ENCODE assay signal across 25 mouse cellular contexts in the genomic region with DNA sequence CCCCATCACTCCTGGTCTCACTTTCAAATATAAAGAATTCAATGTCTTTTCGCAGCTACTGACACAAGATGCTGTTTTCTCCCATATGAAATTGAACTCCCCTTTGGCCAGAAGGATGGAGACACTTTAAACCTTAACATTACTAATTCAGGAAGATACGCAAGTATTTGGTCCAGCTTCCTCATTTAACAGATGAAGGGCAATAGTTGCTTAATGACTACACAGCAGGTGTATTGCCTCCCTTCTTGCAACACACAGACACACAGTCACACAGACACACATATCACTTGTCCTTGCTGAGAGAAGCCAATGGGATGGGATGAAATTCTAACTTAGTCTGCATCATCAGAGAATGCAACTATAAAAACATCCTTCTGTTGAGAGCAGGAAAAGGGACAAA.
"Had no signal": no experiment of that assay in that cellular context is flagged by ENCODE, and none has a peak within 500 bp of the region (broad histone marks: within the 10 kb centered on the region; RNA-seq: fewer than 3 reads in every experiment).

No protein-coding gene starts in this region.

- ATAC-seq: hindbrain, embryonic 16.5 days; inflammation-experienced regulatory T-cells, adult 6 months; intestine, embryonic 15.5 days; intestine, postnatal 0 days had no signal

- H3K36me3 ChIP-seq: hindbrain, embryonic 10.5 days; hindbrain, embryonic 12.5 days; intestine, embryonic 15.5 days; limb, embryonic 10.5 days; limb, embryonic 12.5 days; liver, embryonic 13.5 days had no signal

- H3K9me3 ChIP-seq: hindbrain, embryonic 10.5 days; hindbrain, embryonic 12.5 days; intestine, embryonic 15.5 days; limb, embryonic 10.5 days; limb, embryonic 12.5 days; liver, embryonic 13.5 days had no signal

- DNase-seq: gastrocnemius, postnatal 14 days; gastrocnemius, postnatal 36 days; heart, adult 2 months; heart, postnatal 10 days; heart, postnatal 4 days; kidney, adult 18-20 months; kidney, adult 8-10 months; kidney, postnatal 14 days; kidney, postnatal 36 days; layer of hippocampus, adult 9-11 months; liver; liver, embryonic 13.5 days had no signal

- H3K4me1 ChIP-seq: hindbrain, embryonic 10.5 days; hindbrain, embryonic 12.5 days; intestine, embryonic 15.5 days had no signal

- H3K4me2 ChIP-seq: heart, embryonic 11.5 days; hindbrain, embryonic 12.5 days; hindbrain, embryonic 14.5 days; intestine, embryonic 15.5 days; limb, embryonic 12.5 days; liver, embryonic 11.5 days; liver, embryonic 13.5 days had no signal

- H3K27ac ChIP-seq: heart, adult 2 months; hindbrain, embryonic 10.5 days; hindbrain, embryonic 12.5 days; hindbrain, embryonic 14.5 days; intestine, embryonic 15.5 days; kidney, postnatal 0 days; left cerebral cortex, adult 2 months; limb, embryonic 10.5 days; limb, embryonic 12.5 days; liver, embryonic 13.5 days had no signal

- H3K4me3 ChIP-seq: heart, adult 2 months; hindbrain, embryonic 10.5 days; hindbrain, embryonic 12.5 days; intestine, embryonic 15.5 days; left cerebral cortex, adult 2 months; limb, embryonic 10.5 days; limb, embryonic 12.5 days; liver, embryonic 13.5 days had no signal

- H3K27me3 ChIP-seq: hindbrain, embryonic 12.5 days; intestine, embryonic 15.5 days; limb, embryonic 12.5 days; liver, embryonic 13.5 days had no signal

- H3K9ac ChIP-seq: hindbrain, embryonic 12.5 days; hindbrain, embryonic 14.5 days; intestine, embryonic 15.5 days; limb, embryonic 12.5 days; liver, embryonic 13.5 days had no signal
